Mouse (Mus musculus): ENCODE data around the gene Rbm20. TPM values are rescaled to one million over a fixed set of nuclear protein-coding genes. Genes with fewer than 3 reads are reported as not detected.
A peak's percentile ranks its signal among the peaks of the same experiment; 100 is the strongest.

The Rbm20 gene
- total RNA-seq, 1 experiment = 2.5 TPM

GRCm38 (mm10) chr19:53898970-53899900 is 222.1 kb downstream of the Rbm20 start:
- DNase-seq (ENCODE audit: low read depth, low spot score) = no peak
- TF ChIP-seq CHD2 (IDR thresholded peaks at IDR 0.05; ENCODE audit: low read depth, low read length) (no peak), ZC3H11A (IDR thresholded peaks at IDR 0.05; ENCODE audit: borderline replicate concordance, low read depth, low read length) (no peak), MAFK (IDR thresholded peaks at IDR 0.05; ENCODE audit: insufficient read depth, low read depth, low read length) (no peak), HCFC1 (IDR thresholded peaks at IDR 0.05; ENCODE audit: borderline replicate concordance, insufficient read depth, low read length) (no peak), ZNF384 (IDR thresholded peaks at IDR 0.05; ENCODE audit: low read depth, low read length) (no peak)
- Histone ChIP-seq H3K36me3 (ENCODE audit: control insufficient read depth, insufficient read depth, low read length, poor library complexity, severe bottlenecking) (no peaks in the 10 kb centered on the region), H3K4me3 (ENCODE audit: insufficient read depth in 1 of 2, low read depth in 1 of 2, low read length in 2 of 2, poor library complexity in 1 of 2, severe bottlenecking in 1 of 2) (no peak overlapping the region), H3K27ac (ENCODE audit: insufficient read depth, low read depth, low read length, poor library complexity, severe bottlenecking) (no peak overlapping the region), H3K4me1 (ENCODE audit: control insufficient read depth in 2 of 2, insufficient read depth in 2 of 2, low read length in 2 of 2, poor library complexity in 1 of 2) (no peaks in the 10 kb centered on the region), H3K9me3 (ENCODE audit: control insufficient read depth, insufficient read depth, low read depth, low read length) (no peaks in the 10 kb centered on the region), H3K9ac (ENCODE audit: insufficient read depth, low read depth, low read length, poor library complexity, severe bottlenecking) (no peak overlapping the region)
- in situ Hi-C loops (cut with MboI; ENCODE audit: low sequenced_read_pairs in 2 of 2, unreplicated experiment in 2 of 2) = no loop called here

- H3K4me1 ChIP-seq (ENCODE audit: control insufficient read depth in 2 of 2, insufficient read depth in 2 of 2, low read length in 2 of 2, poor library complexity in 1 of 2) = no peaks in the 10 kb centered on the region
- in situ Hi-C loops (cut with MboI; ENCODE audit: low sequenced_read_pairs in 2 of 2, unreplicated experiment in 2 of 2) = no loop called here
- no peak overlapping the region for H3K9ac ChIP-seq (ENCODE audit: insufficient read depth, low read depth, low read length, poor library complexity, severe bottlenecking)
- no peak overlapping the region for H3K27ac ChIP-seq (ENCODE audit: insufficient read depth, low read depth, low read length, poor library complexity, severe bottlenecking)
- no peak overlapping the region for H3K4me3 ChIP-seq (ENCODE audit: insufficient read depth in 1 of 2, low read depth in 1 of 2, low read length in 2 of 2, poor library complexity in 1 of 2, severe bottlenecking in 1 of 2)
- H3K36me3 ChIP-seq (ENCODE audit: control insufficient read depth, insufficient read depth, low read length, poor library complexity, severe bottlenecking) = no peaks in the 10 kb centered on the region
- DNase-seq (ENCODE audit: low read depth, low spot score) = no peak
- H3K9me3 ChIP-seq (ENCODE audit: control insufficient read depth, insufficient read depth, low read depth, low read length) = no peaks in the 10 kb centered on the region
- TF ChIP-seq CHD2 (IDR thresholded peaks at IDR 0.05; ENCODE audit: low read depth, low read length) = no peak
- no peak for TF ChIP-seq HCFC1 (IDR thresholded peaks at IDR 0.05; ENCODE audit: borderline replicate concordance, insufficient read depth, low read length)
- no peak for TF ChIP-seq ZC3H11A (IDR thresholded peaks at IDR 0.05; ENCODE audit: borderline replicate concordance, low read depth, low read length)
- TF ChIP-seq MAFK (IDR thresholded peaks at IDR 0.05; ENCODE audit: insufficient read depth, low read depth, low read length) = no peak
- TF ChIP-seq ZNF384 (IDR thresholded peaks at IDR 0.05; ENCODE audit: low read depth, low read length) = no peak
Measured at GRCm38 (mm10) chr19:53899941-53900610, 223.0 kb downstream of the Rbm20 start.

- Histone ChIP-seq H3K27ac (ENCODE audit: insufficient read depth, low read depth, low read length, poor library complexity, severe bottlenecking) (no peak overlapping the region), H3K4me3 (ENCODE audit: insufficient read depth in 1 of 2, low read depth in 1 of 2, low read length in 2 of 2, poor library complexity in 1 of 2, severe bottlenecking in 1 of 2) (peak overlapping the region in 1 of 2 experiments; percentile 57; a peak in 1 of 4 replicates), H3K4me1 (ENCODE audit: control insufficient read depth in 2 of 2, insufficient read depth in 2 of 2, low read length in 2 of 2, poor library complexity in 1 of 2) (no peaks in the 10 kb centered on the region), H3K36me3 (ENCODE audit: control insufficient read depth, insufficient read depth, low read length, poor library complexity, severe bottlenecking) (no peaks in the 10 kb centered on the region), H3K9ac (ENCODE audit: insufficient read depth, low read depth, low read length, poor library complexity, severe bottlenecking) (peak overlapping the region; percentile 64; the same call in 1 of the 2 replicates), H3K9me3 (ENCODE audit: control insufficient read depth, insufficient read depth, low read depth, low read length) (no peaks in the 10 kb centered on the region)
- no peak for DNase-seq (ENCODE audit: low read depth, low spot score)
- in situ Hi-C loops (cut with MboI; ENCODE audit: low sequenced_read_pairs in 2 of 2, unreplicated experiment in 2 of 2) = no loop called here
- TF ChIP-seq MAFK (IDR thresholded peaks at IDR 0.05; ENCODE audit: insufficient read depth, low read depth, low read length) = no peak
- no peak for TF ChIP-seq ZC3H11A (IDR thresholded peaks at IDR 0.05; ENCODE audit: borderline replicate concordance, low read depth, low read length)
- TF ChIP-seq CHD2 (IDR thresholded peaks at IDR 0.05; ENCODE audit: low read depth, low read length) = no peak
- TF ChIP-seq ZNF384 (IDR thresholded peaks at IDR 0.05; ENCODE audit: low read depth, low read length) = no peak
Measured at GRCm38 (mm10) chr19:53901931-53902738, 225.0 kb downstream of the Rbm20 start.

- Histone ChIP-seq H3K36me3 (ENCODE audit: control insufficient read depth, insufficient read depth, low read length, poor library complexity, severe bottlenecking) (no peaks in the 10 kb centered on the region), H3K9me3 (ENCODE audit: control insufficient read depth, insufficient read depth, low read depth, low read length) (no peaks in the 10 kb centered on the region)
- in situ Hi-C loops (cut with MboI; ENCODE audit: low sequenced_read_pairs in 2 of 2, unreplicated experiment in 2 of 2) = no loop called here
Measured at GRCm38 (mm10) chr19:53902739-53903487, 225.8 kb downstream of the Rbm20 start.

More at GRCm38 (mm10) chr19:53902739-53903487, 225.8 kb downstream of the Rbm20 start:
- TF ChIP-seq HCFC1 (IDR thresholded peaks at IDR 0.05; ENCODE audit: borderline replicate concordance, insufficient read depth, low read length) (no peak), ZNF384 (IDR thresholded peaks at IDR 0.05; ENCODE audit: low read depth, low read length) (no peak), ZC3H11A (IDR thresholded peaks at IDR 0.05; ENCODE audit: borderline replicate concordance, low read depth, low read length) (no peak), MAFK (IDR thresholded peaks at IDR 0.05; ENCODE audit: insufficient read depth, low read depth, low read length) (no peak), CHD2 (IDR thresholded peaks at IDR 0.05; ENCODE audit: low read depth, low read length) (no peak)
- Histone ChIP-seq H3K9ac (ENCODE audit: insufficient read depth, low read depth, low read length, poor library complexity, severe bottlenecking) (peak overlapping the region; percentile 81), H3K4me3 (ENCODE audit: insufficient read depth in 1 of 2, low read depth in 1 of 2, low read length in 2 of 2, poor library complexity in 1 of 2, severe bottlenecking in 1 of 2) (peak overlapping the region; percentile 79 to 96), H3K4me1 (ENCODE audit: control insufficient read depth in 2 of 2, insufficient read depth in 2 of 2, low read length in 2 of 2, poor library complexity in 1 of 2) (no peaks in the 10 kb centered on the region), H3K27ac (ENCODE audit: insufficient read depth, low read depth, low read length, poor library complexity, severe bottlenecking) (no peak overlapping the region)
- peak; percentile 87 for DNase-seq (ENCODE audit: low read depth, low spot score)
